Mouse (Mus musculus): Measurements from ENCODE around the gene Snapc2.

- TF ChIP-seq CTCF (IDR thresholded peaks at IDR 0.05; ENCODE audit: low read depth) (no peak), EP300 (IDR thresholded peaks at IDR 0.05; ENCODE audit: low read depth) (no peak)
Measured at GRCm38 (mm10) chr8:4258678-4259077, 5.8 kb downstream of the Snapc2 start.

Data from liver, embryonic 14.5 days (tissue).